Mouse (Mus musculus) kidney, postnatal 36 days (tissue): Measurements from ENCODE around the gene Borcs5.
"Not testable (repeated sequence)": the region's sequence is repeated elsewhere in the genome, so short reads cannot be mapped to it uniquely, and the experiment has no call there.

Experiments used
- DNase-seq, 2 experiments: peaks; one replicate each; pipeline ENCODE4 v3.0.0; 2021 to 2022; ENCODE audit warnings: mixed read lengths in 2 of 2

Gene Borcs5

DNA sequence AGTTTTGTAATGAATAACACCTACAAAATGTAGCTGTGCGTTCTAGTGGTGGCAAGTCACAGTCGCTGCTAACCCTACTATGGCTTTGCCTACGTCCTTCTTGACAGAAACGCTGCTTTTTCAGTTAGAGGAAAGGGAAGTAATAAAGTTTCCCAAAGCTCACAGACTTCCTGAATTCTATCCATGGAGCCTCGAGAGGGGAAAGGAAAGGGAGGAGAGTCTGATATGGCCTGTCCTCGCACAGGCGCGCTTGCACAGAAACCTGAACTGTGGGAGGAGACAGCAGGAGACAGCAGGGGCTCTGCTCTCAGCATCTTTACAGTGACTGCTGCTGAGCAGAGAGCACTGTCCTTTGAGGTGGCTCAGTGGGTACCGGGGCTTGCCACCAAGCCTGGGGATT lies 8.9 kb upstream of the Borcs5 start:
- DNase-seq, result peak; percentile 33 to 41

DNA sequence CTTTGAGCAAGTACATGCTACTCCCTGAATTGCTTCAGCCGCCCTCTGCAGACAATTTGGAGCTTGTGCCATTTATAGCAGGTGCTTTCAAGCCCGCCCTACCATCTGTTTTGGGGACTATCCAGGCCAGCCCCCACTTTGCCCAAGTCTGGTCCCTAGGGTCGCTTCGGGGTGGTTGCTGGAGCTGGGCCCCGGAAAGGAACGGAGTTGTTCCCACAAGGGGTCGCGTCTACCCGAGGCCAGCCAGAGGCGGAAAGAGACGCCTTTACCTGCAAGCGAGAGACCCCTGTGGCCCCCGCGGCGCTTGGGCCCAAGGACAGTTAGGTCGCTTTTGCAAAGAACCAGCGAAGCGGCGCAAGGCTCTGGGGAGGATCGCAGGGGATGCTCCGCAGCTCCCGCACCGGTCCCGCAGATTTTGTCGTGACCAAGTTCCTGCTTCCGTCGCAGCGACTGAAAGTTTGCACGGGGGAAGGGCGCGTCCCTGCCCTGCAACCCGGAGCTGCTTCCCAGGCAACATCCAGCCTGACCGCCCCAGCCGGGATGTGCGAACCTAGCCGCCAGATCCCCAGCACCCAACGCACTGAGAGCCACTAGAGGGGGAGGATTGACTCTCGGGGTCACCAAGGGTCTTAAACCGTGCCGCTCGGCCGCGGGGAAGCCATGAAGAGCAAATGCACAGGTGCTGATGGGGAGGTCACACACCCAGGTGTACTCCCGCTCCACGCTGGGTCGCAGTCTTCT lies 7.2 kb upstream of the Borcs5 start, which contains the start of gene Mansc1:
TSS of gene Mansc1 (minus strand) at position 542 of the 741 bp plus-strand sequence.
- DNase-seq, result peak; percentile 56 to 79

DNA sequence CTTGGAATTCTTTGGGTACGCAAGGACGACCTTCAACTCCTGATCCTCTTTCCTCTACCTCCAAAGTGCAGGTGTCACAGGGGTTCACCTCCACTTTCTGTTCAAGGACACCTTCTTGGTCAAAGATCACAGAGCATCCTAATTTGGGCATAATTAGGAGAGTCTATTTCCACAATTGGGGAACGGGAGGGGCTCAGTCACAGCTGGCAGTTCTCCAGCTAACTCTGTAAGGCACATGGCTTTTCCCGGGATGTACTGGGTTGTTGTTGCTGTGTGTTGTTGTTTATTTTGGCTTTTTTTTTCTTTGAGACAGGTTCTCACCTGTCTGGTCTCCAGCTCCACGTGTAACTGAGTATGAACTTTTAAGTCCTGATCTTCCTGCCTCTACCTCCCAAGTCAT lies 6.6 kb upstream of the Borcs5 start:
- DNase-seq, result peak; percentile 17 to 29

DNA sequence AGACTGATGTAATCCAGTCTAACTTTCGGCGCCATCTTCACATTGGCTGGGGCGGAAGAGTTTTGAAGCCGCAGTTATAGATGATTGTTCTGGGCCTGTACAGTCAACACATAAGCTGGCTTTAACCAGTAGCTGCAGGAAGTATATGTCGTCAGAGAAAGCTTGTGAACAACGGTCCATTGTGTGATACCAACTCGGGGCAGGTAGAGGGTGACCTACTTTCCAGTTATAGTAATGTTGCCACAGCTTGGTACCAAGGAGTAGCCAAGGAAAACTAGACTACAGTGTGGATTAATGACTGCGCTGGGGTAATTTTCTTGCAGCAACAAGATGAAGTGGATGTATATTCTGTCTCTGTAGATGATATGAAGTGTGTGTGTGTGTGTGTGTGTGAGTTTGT lies 5.8 kb upstream of the Borcs5 start:
- DNase-seq, result no peak

DNA sequence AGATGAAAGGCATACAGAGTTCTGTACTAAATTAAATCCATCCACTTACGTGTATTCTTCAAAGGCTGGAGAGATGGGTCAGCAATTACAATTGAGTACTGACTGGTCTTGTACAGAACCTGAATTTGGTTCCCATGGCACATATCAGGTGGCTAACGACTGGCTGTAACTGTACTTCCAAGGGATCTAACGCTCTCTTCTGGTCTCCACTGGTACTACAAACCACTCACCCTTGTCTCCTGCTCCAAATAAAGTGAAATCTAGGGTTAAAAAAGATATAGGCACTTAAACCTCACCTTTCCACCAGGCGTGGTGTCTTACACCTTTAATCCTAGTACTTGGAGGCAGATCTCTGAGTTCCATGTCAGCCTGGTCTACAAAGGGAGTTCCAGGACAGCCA lies 2.8 kb upstream of the Borcs5 start:
- no peak for DNase-seq

DNA sequence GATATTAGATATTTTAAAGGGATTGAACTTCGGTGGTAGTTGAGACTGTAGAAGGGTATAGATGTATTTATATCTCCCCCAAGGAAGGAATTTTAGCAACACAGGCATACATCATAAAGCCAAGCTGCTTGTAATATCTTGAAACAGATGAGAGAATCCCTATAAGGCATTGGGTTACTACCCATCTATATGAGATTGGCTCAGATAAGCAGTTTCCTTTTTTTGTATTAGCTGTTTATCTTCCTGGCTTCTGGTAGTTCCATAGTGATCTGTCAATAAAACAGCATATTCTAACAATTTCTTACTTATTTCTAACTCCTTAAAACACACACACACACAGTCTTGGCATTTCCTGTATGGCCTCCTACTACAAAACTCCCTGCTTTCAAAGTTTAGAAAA lies 590 bp downstream of the Borcs5 start:
- DNase-seq, result no peak

DNA sequence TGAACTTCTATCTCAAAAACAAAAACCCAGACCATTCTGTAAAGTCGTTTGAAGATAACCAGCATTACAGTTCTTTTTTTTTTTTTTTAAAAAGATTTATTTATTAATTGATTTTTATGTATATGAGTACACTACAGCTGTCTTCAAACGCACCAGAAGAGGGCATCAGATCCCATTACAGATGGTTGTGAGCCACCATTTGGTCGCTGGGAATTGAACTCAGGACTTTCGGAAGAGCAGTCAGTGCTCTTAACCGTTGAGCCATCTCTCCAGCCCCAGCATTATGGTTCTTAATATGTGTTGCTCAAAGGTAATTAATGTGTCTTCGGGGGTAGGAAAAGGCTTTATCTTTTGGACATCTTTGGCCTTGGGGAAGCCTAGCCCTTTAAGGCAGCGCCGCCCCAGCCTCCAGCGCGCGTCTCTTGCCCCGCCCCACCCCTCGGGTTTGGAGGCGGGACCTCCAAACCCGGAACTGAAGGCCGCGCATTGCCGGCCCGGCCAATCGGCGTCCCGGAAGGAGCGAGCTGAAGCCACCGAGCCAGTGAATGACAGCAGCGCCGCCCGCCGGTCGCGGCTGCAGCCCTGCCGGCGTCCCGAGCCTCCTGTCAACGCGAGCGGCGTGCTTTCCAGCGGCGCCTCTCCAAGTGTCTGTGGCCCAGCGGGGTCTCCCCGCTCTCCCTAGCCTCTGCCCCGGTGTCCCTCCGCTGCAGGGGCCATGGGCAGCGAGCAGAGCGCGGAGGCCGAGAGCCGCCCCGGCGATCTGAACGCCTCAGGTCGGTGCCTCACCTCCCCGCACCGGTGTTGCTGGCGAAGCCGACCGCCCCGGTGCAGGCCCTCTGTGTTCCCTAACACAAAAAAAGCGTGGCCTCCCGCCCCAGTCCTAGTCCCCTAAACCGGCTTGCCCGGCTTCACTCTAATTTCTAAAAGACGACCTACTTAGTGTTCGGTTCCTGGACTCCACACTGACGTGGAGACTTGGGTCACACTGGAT lies 1.5 kb downstream of the Borcs5 start:
- peak; percentile 95 to 97 for DNase-seq

DNA sequence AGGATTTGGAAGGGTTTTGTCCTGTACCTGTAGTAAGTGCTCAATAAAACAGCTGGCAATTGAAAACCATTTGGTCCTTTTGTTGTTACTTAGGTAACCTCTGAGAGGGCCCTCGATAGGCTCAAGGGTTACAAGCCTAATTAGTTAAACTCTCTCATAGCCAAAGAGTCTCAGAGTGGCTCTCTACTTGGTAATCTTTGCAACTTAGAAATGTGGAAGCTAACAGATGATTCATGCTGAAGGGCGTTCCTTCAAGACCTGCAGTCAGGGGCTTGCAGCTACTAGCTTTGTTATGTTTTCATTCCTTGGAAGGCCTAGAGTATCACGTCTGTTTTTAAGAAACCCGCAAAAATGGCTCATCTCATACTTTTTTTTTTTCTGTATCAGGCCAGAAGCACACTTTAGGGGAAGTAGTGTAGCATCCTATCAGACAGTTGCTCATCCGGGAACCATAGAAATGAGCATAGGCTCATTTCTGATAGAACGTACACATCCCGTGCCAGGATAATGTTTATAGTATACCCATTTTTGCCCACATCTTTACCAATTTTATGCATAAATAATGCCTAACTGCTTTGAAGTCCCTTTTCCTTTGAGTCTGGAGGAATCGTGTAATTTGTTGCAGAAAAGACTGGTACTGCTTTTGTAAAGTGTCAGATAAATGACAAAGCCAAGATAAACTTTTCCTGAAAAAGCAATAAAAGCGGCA lies 2.6 kb downstream of the Borcs5 start:
- DNase-seq, result no peak

DNA sequence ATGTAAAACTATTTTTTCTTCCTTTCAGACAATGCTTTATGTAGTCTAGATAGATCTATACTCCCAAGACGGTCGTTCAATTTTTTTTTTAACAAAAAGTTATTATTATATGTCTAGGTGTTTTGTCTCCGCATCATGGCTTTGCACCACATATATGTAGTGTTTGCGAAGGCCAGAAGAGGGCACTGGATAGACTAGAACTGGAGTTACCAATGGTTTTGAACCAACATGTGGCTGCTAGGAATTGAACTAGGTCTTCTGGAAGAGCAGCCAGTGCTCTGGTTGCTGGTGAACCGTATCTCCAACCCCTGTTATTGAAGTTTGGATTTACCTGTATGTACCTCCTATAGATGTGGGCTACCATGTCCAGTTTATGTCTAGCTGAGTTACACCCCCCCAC lies 4.0 kb downstream of the Borcs5 start:
- DNase-seq, result peak in 1 of 2 experiments; percentile 18

DNA sequence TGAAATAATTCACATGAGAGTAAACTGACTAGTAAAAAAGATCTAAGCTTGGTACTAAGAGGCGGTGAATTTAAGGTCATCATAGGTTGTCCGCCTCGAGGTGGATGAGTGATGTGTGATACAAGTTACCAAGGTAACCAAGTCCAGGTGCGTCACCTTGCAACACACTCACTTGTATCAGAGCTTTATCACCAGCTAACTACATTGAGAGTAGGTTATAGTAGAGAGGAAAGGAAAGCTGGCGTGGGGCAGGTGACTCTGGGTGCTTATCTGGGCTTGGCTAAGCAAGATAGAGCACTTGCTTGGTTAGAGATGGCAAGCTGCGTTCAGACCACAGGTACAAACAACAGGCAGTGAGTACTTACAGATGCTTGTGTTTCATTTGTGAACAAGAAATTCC lies 7.5 kb downstream of the Borcs5 start:
- DNase-seq, result no peak

DNA sequence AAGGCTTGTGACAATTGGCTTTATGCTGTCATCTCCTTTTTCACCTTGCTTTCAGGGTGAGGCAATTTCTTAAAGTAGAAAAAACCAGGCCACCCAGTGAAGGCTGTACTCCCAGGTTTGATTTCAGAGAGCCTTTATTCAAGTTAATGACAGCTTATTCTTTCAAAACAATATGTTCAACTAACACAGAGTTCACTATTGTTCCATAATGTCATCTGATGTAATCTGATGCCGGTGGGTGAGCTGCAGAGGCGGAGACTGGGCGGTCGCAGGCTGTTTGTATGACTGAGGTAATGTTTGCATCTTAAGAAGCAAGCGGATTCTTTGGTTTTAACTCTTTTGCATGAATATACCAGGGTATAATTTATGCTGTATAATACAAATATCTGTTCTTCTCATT lies 8.3 kb downstream of the Borcs5 start:
- no peak for DNase-seq

DNA sequence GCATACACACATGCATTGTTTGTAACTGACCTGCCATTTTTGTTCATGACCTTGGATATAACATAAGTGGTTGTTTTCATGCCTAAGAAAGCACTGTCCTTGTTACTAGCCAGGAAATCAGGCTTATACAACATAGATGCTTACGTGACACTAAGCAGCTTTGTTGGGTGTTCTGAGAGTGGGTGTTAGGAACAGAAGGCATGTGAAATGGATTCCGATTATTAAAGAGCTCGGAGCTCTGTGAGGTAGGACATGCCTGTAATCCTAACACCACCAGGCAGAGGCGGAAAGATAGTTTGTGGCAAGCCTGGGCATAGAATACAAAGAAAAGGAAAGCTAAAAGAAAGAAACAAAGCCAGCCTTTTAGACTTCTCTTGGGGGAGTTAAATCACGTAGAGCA lies 9.0 kb downstream of the Borcs5 start:
- DNase-seq, result no peak

DNA sequence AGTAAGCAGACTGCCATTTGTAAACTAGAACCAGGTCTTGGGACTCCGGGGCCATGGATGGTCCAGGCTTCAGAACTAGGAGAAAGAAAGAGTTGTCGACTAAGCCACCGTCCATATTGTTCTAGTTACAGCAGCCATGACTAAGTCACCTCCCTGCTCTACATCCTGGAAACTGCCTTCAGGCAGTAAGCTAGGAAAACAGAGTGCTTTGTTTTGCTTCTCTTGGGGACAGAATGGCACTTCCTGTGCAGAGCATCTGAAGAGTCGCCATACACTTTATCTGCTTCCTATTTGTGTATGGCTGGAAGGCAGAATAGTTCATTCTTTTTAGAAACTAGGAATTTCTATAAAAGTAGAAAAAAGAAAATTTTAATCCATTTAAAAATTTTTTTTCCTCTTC lies 17.2 kb downstream of the Borcs5 start:
- DNase-seq, result no peak

DNA sequence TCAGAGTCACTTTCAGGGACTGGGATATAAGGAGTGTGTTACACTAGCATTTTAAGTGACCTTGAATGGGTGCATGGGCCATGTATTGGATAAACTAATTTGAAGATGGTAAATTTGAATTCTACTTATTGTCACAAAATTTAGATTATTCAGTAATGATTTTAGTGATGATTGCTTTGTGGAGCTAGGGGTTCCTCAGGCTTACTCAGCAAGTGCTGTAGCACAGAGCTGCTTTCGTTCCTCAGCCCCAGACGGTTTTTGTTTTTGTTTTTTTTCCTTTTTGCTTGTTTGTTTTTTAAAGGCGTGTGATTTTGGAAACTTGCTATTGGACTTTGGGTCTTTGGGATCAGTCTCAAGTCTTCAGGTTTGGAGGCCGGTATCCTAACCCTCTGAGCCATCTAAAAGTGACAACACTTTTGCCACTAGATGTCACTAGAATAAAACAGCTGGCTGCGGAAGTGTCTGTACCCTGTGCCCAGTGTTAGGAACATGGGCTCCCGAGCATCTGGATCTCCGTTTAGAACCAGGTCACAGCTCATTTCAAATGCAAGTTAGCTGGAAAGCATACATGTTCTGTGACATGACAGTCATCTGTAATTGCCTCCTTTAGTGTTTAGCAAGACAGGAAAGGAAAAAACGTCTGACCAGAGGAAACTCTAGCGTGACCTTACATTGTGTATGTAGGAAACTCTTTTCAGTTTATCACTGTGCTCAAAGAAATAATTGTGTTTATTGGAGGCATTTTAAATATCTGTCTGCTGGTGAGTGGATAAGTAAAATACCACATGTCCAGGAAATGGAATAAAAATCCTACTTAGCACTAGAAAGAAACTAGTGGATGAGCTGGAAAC lies 20.0 kb downstream of the Borcs5 start:
- DNase-seq, result peak; percentile 59 to 79

DNA sequence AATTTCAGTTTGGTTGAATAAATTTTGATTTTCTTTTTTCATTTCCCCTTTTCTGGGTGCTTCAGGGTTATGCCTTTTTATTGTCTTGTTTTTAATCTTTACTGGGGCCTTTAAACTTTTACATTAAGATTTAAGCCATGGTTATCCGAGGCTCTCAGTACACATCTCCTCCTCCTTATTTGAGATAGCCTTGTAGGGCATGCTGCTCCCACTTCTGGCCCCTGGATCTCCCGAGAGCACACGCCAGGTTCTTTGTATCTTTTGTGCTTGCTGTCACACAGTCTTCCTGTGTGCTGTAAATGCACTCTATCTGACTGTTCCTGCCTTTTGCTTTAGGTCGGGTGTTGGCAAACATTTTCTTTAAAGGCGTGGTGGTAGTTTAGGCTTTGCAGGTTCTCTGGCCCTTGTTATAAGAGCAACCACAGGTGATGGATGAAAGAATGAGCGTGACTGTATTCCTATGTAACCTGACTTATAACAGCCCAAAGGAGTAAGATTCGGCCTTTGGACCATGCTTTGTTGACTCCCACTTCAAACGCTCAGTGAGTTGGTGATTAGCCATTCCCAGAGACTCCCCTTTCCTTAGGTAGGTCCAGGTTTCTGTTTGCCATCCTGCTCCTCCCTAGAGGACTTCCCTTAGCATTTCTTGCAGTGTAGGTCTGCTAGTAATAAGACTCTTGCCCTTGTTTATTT lies 21.6 kb downstream of the Borcs5 start:
- no peak for DNase-seq

DNA sequence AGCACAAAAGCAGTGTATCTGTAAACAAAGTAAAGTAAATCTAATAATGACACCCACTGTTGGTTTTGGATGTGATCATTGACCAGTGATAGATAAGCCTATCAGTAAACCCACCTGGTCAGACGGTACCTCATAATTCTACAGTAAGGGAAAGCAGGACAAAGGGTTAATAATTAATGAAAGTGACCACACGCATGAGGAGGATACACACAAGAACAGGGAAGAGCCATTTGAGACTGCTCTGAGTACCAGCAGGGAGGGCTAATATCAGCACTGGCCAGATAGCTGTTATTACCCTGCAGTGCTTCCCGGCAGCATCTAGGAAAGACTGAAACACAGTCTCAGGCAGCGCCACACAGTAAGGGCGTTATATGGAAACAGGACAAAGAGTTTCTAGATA lies 25.3 kb downstream of the Borcs5 start:
- peak in 1 of 2 experiments; percentile 25 for DNase-seq

DNA sequence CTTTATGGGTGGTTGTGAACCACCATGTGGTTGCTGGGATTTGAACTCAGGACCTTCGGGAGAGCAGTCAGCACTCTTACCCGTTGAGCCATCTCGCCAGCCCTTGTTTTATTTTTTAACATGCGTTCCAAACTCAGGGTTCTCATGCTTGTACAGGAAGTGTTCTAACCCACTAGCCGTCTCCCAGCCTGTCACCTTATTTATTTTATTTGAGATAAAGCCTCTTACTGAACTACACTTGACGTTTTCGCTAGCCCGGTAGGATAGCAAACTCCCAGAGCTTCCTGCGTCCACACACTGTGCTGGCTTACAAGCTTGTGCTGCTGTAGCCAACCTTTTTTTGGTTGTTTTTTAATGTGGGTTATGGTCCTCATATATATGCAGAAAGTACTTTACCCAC lies 26.5 kb downstream of the Borcs5 start:
- DNase-seq, result no peak

DNA sequence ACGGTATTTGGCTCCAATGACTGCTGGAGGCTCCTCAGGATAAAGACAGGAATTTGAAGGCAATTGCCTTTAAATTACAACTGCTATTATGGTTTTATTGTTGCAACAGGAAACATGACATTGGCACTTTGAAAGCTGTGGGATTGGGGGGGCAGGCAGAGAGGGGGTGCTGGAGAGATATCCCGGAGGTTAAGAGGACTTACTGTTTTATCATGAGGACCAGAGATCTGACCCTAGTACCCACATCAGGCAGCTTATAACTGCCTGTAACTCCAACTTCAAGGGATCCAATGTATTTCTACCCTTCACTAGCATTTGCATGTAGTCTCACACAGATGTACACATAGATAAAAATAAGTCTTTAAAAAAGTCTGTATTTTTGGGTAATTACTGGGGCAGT lies 29.2 kb downstream of the Borcs5 start:
- no peak for DNase-seq

DNA sequence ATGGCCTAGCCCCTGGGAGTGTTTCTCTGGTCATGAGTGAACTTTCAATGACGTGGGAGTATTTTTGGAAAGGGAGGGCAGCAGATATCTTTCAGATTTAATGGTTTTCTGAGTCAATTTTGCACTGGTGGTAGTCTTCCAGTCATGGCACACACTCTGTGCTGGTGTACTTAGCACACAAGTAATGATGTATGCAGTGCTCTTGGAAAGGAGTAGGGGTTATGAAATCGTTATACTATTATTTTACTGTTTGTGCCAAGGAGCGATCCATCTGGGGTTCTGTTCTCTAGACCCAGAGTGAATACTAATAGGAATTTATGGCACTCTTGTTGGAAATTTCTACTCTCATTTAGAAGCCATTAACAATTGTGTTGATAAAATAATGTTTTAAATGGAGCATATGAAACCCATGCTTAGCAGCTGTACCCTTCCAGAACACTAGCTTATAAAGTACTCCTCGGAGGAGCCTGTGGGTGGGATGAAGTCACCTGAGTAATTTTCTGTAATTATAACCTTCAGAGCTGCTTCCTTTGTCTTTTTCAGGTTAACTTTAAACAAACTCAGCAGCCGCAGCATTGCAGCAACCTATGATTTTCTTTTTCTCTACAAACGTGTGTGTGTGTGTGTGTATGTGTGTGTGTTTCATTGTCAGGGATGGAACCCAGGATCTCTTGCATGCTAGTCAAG lies 30.0 kb downstream of the Borcs5 start:
- DNase-seq, result no peak

DNA sequence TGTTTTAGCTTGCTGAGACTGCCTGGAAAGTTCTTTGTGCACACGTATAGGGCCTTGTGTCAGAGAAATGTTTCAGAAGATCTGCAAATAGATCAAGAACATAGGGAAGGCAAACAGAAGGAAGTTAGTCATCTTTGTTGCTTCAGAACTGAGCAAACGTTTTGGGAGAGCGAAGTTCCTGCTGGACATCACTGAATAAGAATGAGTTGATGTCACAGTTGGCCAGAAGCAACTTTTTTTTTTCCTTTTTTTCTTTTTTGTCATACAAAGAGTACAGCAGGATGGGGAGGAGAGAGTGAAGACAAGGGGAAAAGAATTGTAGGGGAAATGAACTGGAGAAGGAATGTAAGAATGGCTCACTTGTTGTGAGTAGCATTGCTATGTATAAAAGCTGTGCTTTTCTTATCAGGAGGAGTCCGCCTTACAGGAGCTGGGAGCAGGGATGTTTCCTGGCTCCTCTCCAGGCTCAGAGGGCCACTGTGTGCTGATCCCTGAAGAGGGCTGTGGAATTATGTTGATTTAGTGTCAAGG lies 31.6 kb downstream of the Borcs5 start:
- peak; percentile 32 to 50 for DNase-seq

DNA sequence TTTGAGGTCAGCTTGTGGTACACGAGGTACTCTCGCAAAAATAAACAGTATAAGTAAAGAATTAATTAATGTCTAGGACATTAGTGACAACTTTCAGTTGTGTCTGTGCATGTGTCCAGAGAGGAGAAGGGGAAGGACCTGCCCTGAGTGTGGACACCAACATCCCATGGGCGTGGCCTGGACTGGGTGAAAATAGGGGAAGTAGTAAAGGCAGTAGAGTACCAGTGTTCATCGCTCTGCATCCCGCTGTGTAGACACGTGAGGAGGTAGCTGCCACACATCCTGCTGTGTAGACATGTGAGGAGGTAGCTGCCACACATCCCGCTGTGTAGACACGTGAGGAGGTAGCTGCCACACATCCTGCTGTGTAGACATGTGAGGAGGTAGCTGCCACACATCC lies 34.4 kb downstream of the Borcs5 start:
- not testable (repeated sequence) for DNase-seq
